Mouse (Mus musculus): Measurements from ENCODE around the gene Snx1. TPM values are rescaled to one million over a fixed set of nuclear protein-coding genes. Genes with fewer than 3 reads are reported as not detected.

Snx1 gene
- polyA plus RNA-seq, 1 experiment from 2014 or later = 131 TPM

GRCm38 (mm10) chr9:66124111-66124531, 2.3 kb downstream of the Snx1 start:
- peak; percentile 64 for DNase-seq (ENCODE audit: low spot score)
- Histone ChIP-seq H3K36me3 (ENCODE audit: insufficient read depth, low read length) (no peaks in the 10 kb centered on the region), H3K27ac (peak overlapping the region; percentile 94), H3K4me3 (replicated peaks; ENCODE audit: low read depth, low read length) (peak overlapping the region; percentile 75), H3K9me3 (replicated peaks; ENCODE audit: low read length) (no peaks in the 10 kb centered on the region), H3K27me3 (ENCODE audit: insufficient read depth, low read length) (no peaks in the 10 kb centered on the region), H3K9ac (ENCODE audit: low read depth, low read length) (peak overlapping the region; percentile 78), H3K4me2 (ENCODE audit: low read length) (peak overlapping the region; percentile 71), H3K4me1 (replicated peaks; ENCODE audit: insufficient read depth, low read length) (peaks cover 17% of the 10 kb centered on the region)
- 0% methylated on average over 12 of the region's 12 CpGs for WGBS
- no peak; the same call in 1 of the 2 replicates for ATAC-seq (replicated peaks; ENCODE audit: low FRiP score, low read depth)
- TF ChIP-seq CTCF (IDR thresholded peaks at IDR 0.05; ENCODE audit: low read depth) = no peak

- Histone ChIP-seq H3K27ac (0 out of 2 replicates have a peak overlapping the region, but pooled peaks have one; percentile 94), H3K9ac (ENCODE audit: low read depth, low read length) (peak overlapping the region; percentile 78; the same call in 1 of the 2 replicates), H3K36me3 (ENCODE audit: insufficient read depth, low read length) (no peaks in the 10 kb centered on the region), H3K4me1 (replicated peaks; ENCODE audit: insufficient read depth, low read length) (peaks cover 17% of the 10 kb centered on the region), H3K9me3 (replicated peaks; ENCODE audit: low read length) (no peaks in the 10 kb centered on the region), H3K4me2 (ENCODE audit: low read length) (peak overlapping the region; percentile 71), H3K27me3 (ENCODE audit: insufficient read depth, low read length) (no peaks in the 10 kb centered on the region), H3K4me3 (replicated peaks; ENCODE audit: low read depth, low read length) (peak overlapping the region; percentile 75)
- TF ChIP-seq CTCF (IDR thresholded peaks at IDR 0.05; ENCODE audit: low read depth) = no peak
- ATAC-seq (replicated peaks; ENCODE audit: low FRiP score, low read depth) (no peak), DNase-seq (ENCODE audit: low spot score) (no peak)
- WGBS = 2% methylated on average over 5 of the region's 5 CpGs
Measured at GRCm38 (mm10) chr9:66123648-66124047, 2.7 kb downstream of the Snx1 start.

- no peak for TF ChIP-seq CTCF (IDR thresholded peaks at IDR 0.05; ENCODE audit: low read depth)
- Histone ChIP-seq H3K27me3 (ENCODE audit: insufficient read depth, low read length) (no peaks in the 10 kb centered on the region), H3K9me3 (replicated peaks; ENCODE audit: low read length) (no peaks in the 10 kb centered on the region), H3K4me2 (ENCODE audit: low read length) (no peak overlapping the region), H3K27ac (no peak overlapping the region), H3K4me3 (replicated peaks; ENCODE audit: low read depth, low read length) (no peak overlapping the region), H3K4me1 (replicated peaks; ENCODE audit: insufficient read depth, low read length) (peaks cover 12% of the 10 kb centered on the region), H3K36me3 (ENCODE audit: insufficient read depth, low read length) (no peaks in the 10 kb centered on the region), H3K9ac (ENCODE audit: low read depth, low read length) (no peak overlapping the region)
- ATAC-seq (replicated peaks; ENCODE audit: low FRiP score, low read depth) = no peak
- no peak for DNase-seq (ENCODE audit: low spot score)
Measured at GRCm38 (mm10) chr9:66121421-66121820, 5.0 kb downstream of the Snx1 start.

GRCm38 (mm10) chr9:66120945-66121344, 5.4 kb downstream of the Snx1 start:
- peaks cover 10% of the 10 kb centered on the region for H3K4me1 ChIP-seq (replicated peaks; ENCODE audit: insufficient read depth, low read length)
- H3K36me3 ChIP-seq (ENCODE audit: insufficient read depth, low read length) = no peaks in the 10 kb centered on the region
- no peak overlapping the region for H3K4me3 ChIP-seq (replicated peaks; ENCODE audit: low read depth, low read length)
- no peaks in the 10 kb centered on the region for H3K27me3 ChIP-seq (ENCODE audit: insufficient read depth, low read length)
- no peak overlapping the region for H3K27ac ChIP-seq
- no peaks in the 10 kb centered on the region for H3K9me3 ChIP-seq (replicated peaks; ENCODE audit: low read length)
- no peak overlapping the region for H3K4me2 ChIP-seq (ENCODE audit: low read length)
- no peak for DNase-seq (ENCODE audit: low spot score)
- no peak for TF ChIP-seq CTCF (IDR thresholded peaks at IDR 0.05; ENCODE audit: low read depth)
- WGBS = 67% methylated on average over 3 of the region's 3 CpGs
- ATAC-seq (replicated peaks; ENCODE audit: low FRiP score, low read depth) = no peak
- no peak overlapping the region for H3K9ac ChIP-seq (ENCODE audit: low read depth, low read length)

- TF ChIP-seq CTCF (IDR thresholded peaks at IDR 0.05; ENCODE audit: low read depth) = no peak
- no peak overlapping the region for H3K27ac ChIP-seq
- no peak overlapping the region for H3K9ac ChIP-seq (ENCODE audit: low read depth, low read length)
- no peaks in the 10 kb centered on the region for H3K27me3 ChIP-seq (ENCODE audit: insufficient read depth, low read length)
- ATAC-seq (replicated peaks; ENCODE audit: low FRiP score, low read depth) (no peak), DNase-seq (ENCODE audit: low spot score) (no peak)
- H3K4me2 ChIP-seq (ENCODE audit: low read length) = no peak overlapping the region
- WGBS = 93% methylated on average over 4 of the region's 4 CpGs
- H3K4me3 ChIP-seq (replicated peaks; ENCODE audit: low read depth, low read length) = no peak overlapping the region
- 0 out of 2 replicates have a peak, but pooled peaks cover 3% of the 10 kb centered on the region for H3K36me3 ChIP-seq (ENCODE audit: insufficient read depth, low read length)
- 0 out of 2 replicates have a peak, but pooled peaks cover 2% of the 10 kb centered on the region for H3K4me1 ChIP-seq (replicated peaks; ENCODE audit: insufficient read depth, low read length)
- no peaks in the 10 kb centered on the region for H3K9me3 ChIP-seq (replicated peaks; ENCODE audit: low read length)
Measured at GRCm38 (mm10) chr9:66120106-66120505, 6.3 kb downstream of the Snx1 start.

- no peaks in the 10 kb centered on the region for H3K4me1 ChIP-seq (replicated peaks; ENCODE audit: insufficient read depth, low read length)
- 92% methylated on average over 2 of the region's 2 CpGs for WGBS
- no peaks in the 10 kb centered on the region for H3K9me3 ChIP-seq (replicated peaks; ENCODE audit: low read length)
- H3K36me3 ChIP-seq (ENCODE audit: insufficient read depth, low read length) = peaks cover 5% of the 10 kb centered on the region; the same call in 1 of the 2 replicates
- no peak overlapping the region for H3K4me2 ChIP-seq (ENCODE audit: low read length)
- H3K4me3 ChIP-seq (replicated peaks; ENCODE audit: low read depth, low read length) = no peak overlapping the region
- H3K27ac ChIP-seq = no peak overlapping the region
- no peak for TF ChIP-seq CTCF (IDR thresholded peaks at IDR 0.05; ENCODE audit: low read depth)
- no peak overlapping the region for H3K9ac ChIP-seq (ENCODE audit: low read depth, low read length)
- no peaks in the 10 kb centered on the region for H3K27me3 ChIP-seq (ENCODE audit: insufficient read depth, low read length)
- ATAC-seq (replicated peaks; ENCODE audit: low FRiP score, low read depth) = no peak
- DNase-seq (ENCODE audit: low spot score) = no peak
Measured at GRCm38 (mm10) chr9:66119498-66119897, 6.9 kb downstream of the Snx1 start.

- Histone ChIP-seq H3K4me1 (replicated peaks; ENCODE audit: insufficient read depth, low read length) (no peaks in the 10 kb centered on the region), H3K4me3 (replicated peaks; ENCODE audit: low read depth, low read length) (no peak overlapping the region), H3K27me3 (ENCODE audit: insufficient read depth, low read length) (no peaks in the 10 kb centered on the region), H3K9me3 (replicated peaks; ENCODE audit: low read length) (no peaks in the 10 kb centered on the region), H3K4me2 (ENCODE audit: low read length) (no peak overlapping the region), H3K27ac (peak overlapping the region; percentile 58), H3K9ac (ENCODE audit: low read depth, low read length) (no peak overlapping the region), H3K36me3 (ENCODE audit: insufficient read depth, low read length) (peaks cover 13% of the 10 kb centered on the region; the same call in 1 of the 2 replicates)
- peak; percentile 53 for DNase-seq (ENCODE audit: low spot score)
- no peak for TF ChIP-seq CTCF (IDR thresholded peaks at IDR 0.05; ENCODE audit: low read depth)
- 53% methylated on average over 8 of the region's 8 CpGs for WGBS
- peak; percentile 61; the same call in 1 of the 2 replicates for ATAC-seq (replicated peaks; ENCODE audit: low FRiP score, low read depth)
Measured at GRCm38 (mm10) chr9:66116890-66117289, 9.5 kb downstream of the Snx1 start.

Data from kidney, postnatal 0 days (tissue).